Mouse (Mus musculus): ENCODE measurements around the gene Grap2. TPM values are rescaled to one million over a fixed set of nuclear protein-coding genes. Genes with fewer than 3 reads are reported as not detected.

Gene Grap2
- polyA plus RNA-seq, 1 experiment from 2014 or later: 3.0 TPM

DNA sequence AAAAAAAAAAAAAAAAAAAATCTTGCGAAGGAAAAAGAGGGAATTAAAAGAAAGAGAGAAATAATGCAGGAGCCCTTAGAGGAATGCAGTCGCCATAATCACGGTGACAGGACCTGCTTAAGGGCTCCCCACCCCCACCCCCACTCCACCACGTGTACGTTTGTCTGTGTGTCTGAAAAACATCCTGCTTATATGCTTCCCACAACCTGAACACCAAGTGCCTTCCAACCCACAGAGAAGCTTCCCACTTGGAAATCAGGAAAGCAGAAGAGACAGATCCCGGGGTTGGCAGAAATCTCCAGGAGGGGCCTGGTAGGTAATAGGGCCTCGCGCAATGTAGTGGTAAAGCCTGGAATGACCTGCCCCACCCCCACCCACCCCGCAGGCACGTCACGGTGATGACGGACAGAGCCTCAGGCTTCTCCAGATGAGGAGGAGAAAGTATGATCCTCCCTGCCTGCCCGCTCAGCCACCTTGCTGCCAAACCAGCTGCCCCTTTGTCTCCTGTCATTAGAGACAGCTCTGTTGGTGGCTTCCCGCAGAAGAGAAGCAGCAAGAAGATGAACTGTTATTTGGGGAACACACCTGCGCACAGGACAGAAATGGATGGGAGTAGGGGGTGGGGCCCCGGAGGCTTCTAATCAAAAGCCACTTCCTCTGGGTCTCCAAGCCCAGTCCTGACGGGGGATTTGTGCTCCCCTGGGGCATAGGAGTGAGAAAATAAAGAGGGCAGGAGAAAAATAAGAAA lies 43.4 kb downstream of the Grap2 start:
- Histone ChIP-seq H3K36me3 (ENCODE audit: control insufficient read depth, insufficient read depth, low read length) (no peaks in the 10 kb centered on the region), H3K27me3 (ENCODE audit: control insufficient read depth, insufficient read depth, low read length) (peaks cover 2% of the 10 kb centered on the region; the same call in 1 of the 2 replicates), H3K4me1 (replicated peaks; ENCODE audit: control insufficient read depth, insufficient read depth, low read length) (peaks cover 8% of the 10 kb centered on the region), H3K4me2 (ENCODE audit: low read depth, low read length, severe bottlenecking) (0 out of 2 replicates have a peak overlapping the region, but pooled peaks have one; percentile 21), H3K9me3 (ENCODE audit: control insufficient read depth, low read length) (no peaks in the 10 kb centered on the region), H3K4me3 (ENCODE audit: low read depth, low read length) (no peak overlapping the region), H3K9ac (ENCODE audit: low read length) (no peak overlapping the region), H3K27ac (ENCODE audit: low read depth, low read length) (no peak overlapping the region)
- WGBS: 5% methylated on average over 16 of the region's 17 CpGs
- DNase-seq (ENCODE audit: low spot score) (no peak), ATAC-seq (replicated peaks; ENCODE audit: low FRiP score) (no peak)

DNA sequence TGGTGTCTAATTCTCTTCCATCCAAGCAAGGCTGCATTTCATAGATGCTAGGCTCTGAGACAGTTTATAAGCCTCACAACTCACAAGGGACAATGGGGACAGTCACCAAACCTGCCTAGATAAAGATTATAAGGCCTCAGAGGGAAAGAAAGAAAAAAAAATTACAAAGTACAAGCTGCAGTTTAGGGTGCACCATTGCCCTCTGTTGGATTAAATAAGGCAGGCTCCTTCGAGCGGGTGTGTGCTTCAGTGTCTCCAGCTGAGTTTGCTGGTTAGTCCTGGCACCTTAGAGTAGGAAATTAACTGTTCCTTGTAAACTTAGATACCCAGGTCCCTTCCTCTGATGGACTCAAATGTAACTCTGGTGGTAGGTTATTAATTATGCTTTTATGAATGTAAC lies 45.4 kb downstream of the Grap2 start:
- Histone ChIP-seq H3K9ac (ENCODE audit: low read length) (no peak overlapping the region), H3K36me3 (ENCODE audit: control insufficient read depth, insufficient read depth, low read length) (no peaks in the 10 kb centered on the region), H3K27ac (ENCODE audit: low read depth, low read length) (no peak overlapping the region), H3K27me3 (ENCODE audit: control insufficient read depth, insufficient read depth, low read length) (peaks cover 2% of the 10 kb centered on the region; the same call in 1 of the 2 replicates), H3K9me3 (ENCODE audit: control insufficient read depth, low read length) (no peaks in the 10 kb centered on the region), H3K4me1 (replicated peaks; ENCODE audit: control insufficient read depth, insufficient read depth, low read length) (peaks cover 8% of the 10 kb centered on the region), H3K4me2 (ENCODE audit: low read depth, low read length, severe bottlenecking) (no peak overlapping the region), H3K4me3 (ENCODE audit: low read depth, low read length) (no peak overlapping the region)
- 57% methylated on average over 2 of the region's 2 CpGs for WGBS
- ATAC-seq (replicated peaks; ENCODE audit: low FRiP score): no peak
- DNase-seq (ENCODE audit: low spot score): no peak

DNA sequence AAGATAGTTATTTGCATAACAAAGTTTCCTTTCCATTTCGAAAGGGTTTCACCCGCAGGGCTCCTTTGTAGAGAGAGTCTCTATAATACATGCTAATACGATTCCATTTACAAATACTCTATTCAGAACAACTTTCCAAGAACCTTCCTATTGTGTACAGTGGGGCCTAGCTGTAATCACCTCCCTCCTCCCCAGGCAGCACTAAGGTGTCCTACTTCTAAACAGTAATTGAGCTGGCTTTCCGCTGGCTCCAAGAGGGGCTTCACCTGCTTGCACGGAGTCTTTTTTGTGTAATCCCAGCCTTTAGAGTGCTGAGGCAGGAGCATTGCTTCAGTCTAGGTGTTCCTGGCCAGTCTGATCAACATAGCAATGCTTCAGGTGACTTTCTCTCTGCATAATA lies 46.8 kb downstream of the Grap2 start:
- Histone ChIP-seq H3K4me2 (ENCODE audit: low read depth, low read length, severe bottlenecking) (no peak overlapping the region), H3K4me3 (ENCODE audit: low read depth, low read length) (no peak overlapping the region), H3K9me3 (ENCODE audit: control insufficient read depth, low read length) (no peaks in the 10 kb centered on the region), H3K27me3 (ENCODE audit: control insufficient read depth, insufficient read depth, low read length) (peaks cover 2% of the 10 kb centered on the region; the same call in 1 of the 2 replicates), H3K4me1 (replicated peaks; ENCODE audit: control insufficient read depth, insufficient read depth, low read length) (peaks cover 8% of the 10 kb centered on the region), H3K9ac (ENCODE audit: low read length) (no peak overlapping the region), H3K27ac (ENCODE audit: low read depth, low read length) (no peak overlapping the region), H3K36me3 (ENCODE audit: control insufficient read depth, insufficient read depth, low read length) (no peaks in the 10 kb centered on the region)
- ATAC-seq (replicated peaks; ENCODE audit: low FRiP score) (no peak), DNase-seq (ENCODE audit: low spot score) (no peak)
- 62% methylated on average over 5 of the region's 5 CpGs for WGBS

DNA sequence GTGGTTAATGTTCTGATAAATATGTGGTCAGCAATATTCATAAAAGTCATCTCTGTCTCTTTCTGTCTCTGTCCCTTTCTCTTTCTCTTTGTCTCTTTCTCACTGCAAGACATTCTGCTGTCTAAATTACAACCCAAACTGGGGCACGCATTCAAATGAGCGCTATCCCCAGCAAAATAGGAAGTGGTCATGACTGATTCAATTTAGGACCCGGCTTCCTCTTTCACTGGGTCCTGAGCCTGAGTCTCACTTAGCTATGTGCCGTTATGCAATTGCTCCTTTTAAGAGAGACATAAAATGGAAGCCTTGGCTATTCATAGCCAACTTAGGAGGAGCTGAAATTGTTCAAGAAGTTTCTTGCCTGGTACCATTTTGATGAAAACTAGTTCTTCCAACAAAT lies 47.4 kb downstream of the Grap2 start:
- DNase-seq (ENCODE audit: low spot score): no peak
- 86% methylated on average over 4 of the region's 4 CpGs for WGBS
- H3K4me2 ChIP-seq (ENCODE audit: low read depth, low read length, severe bottlenecking): no peak overlapping the region

DNA sequence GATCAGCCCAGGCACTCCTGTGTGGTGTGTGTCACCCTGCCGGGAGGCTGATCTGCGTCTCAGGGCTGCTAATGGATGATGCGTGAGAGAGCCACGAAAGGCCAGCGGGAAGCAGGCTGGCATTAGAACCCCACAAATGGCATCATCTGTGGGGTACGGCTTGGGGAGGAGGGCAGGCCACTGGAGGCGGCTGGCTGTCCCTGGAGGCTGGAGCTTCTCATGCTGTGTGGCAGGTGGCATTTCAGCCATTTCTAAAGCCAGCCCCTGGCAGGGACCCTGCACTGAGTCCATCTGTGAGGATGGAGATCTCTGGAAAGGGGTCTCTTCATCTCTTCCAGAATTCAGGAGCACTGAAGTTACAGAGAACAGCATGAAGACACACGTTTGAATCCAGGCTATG lies 48.0 kb downstream of the Grap2 start:
- H3K9ac ChIP-seq (ENCODE audit: low read length): no peak overlapping the region
- H3K27me3 ChIP-seq (ENCODE audit: control insufficient read depth, insufficient read depth, low read length): peaks cover 2% of the 10 kb centered on the region; the same call in 1 of the 2 replicates
- DNase-seq (ENCODE audit: low spot score) (no peak), ATAC-seq (replicated peaks; ENCODE audit: low FRiP score) (no peak)
- H3K4me2 ChIP-seq (ENCODE audit: low read depth, low read length, severe bottlenecking): no peak overlapping the region
- H3K4me1 ChIP-seq (replicated peaks; ENCODE audit: control insufficient read depth, insufficient read depth, low read length): peaks cover 8% of the 10 kb centered on the region
- H3K27ac ChIP-seq (ENCODE audit: low read depth, low read length): no peak overlapping the region
- no peaks in the 10 kb centered on the region for H3K36me3 ChIP-seq (ENCODE audit: control insufficient read depth, insufficient read depth, low read length)
- no peaks in the 10 kb centered on the region for H3K9me3 ChIP-seq (ENCODE audit: control insufficient read depth, low read length)
- 73% methylated on average over 8 of the region's 8 CpGs for WGBS
- no peak overlapping the region for H3K4me3 ChIP-seq (ENCODE audit: low read depth, low read length)

More for the DNA sequence above, 47.4 kb downstream of the Grap2 start:
- H3K27ac ChIP-seq (ENCODE audit: low read depth, low read length): no peak overlapping the region
- H3K9ac ChIP-seq (ENCODE audit: low read length): no peak overlapping the region
- H3K9me3 ChIP-seq (ENCODE audit: control insufficient read depth, low read length): no peaks in the 10 kb centered on the region
- no peaks in the 10 kb centered on the region for H3K36me3 ChIP-seq (ENCODE audit: control insufficient read depth, insufficient read depth, low read length)
- H3K4me1 ChIP-seq (replicated peaks; ENCODE audit: control insufficient read depth, insufficient read depth, low read length): peaks cover 8% of the 10 kb centered on the region
- H3K27me3 ChIP-seq (ENCODE audit: control insufficient read depth, insufficient read depth, low read length): peaks cover 2% of the 10 kb centered on the region; the same call in 1 of the 2 replicates
- ATAC-seq (replicated peaks; ENCODE audit: low FRiP score): no peak
- H3K4me3 ChIP-seq (ENCODE audit: low read depth, low read length): no peak overlapping the region

DNA sequence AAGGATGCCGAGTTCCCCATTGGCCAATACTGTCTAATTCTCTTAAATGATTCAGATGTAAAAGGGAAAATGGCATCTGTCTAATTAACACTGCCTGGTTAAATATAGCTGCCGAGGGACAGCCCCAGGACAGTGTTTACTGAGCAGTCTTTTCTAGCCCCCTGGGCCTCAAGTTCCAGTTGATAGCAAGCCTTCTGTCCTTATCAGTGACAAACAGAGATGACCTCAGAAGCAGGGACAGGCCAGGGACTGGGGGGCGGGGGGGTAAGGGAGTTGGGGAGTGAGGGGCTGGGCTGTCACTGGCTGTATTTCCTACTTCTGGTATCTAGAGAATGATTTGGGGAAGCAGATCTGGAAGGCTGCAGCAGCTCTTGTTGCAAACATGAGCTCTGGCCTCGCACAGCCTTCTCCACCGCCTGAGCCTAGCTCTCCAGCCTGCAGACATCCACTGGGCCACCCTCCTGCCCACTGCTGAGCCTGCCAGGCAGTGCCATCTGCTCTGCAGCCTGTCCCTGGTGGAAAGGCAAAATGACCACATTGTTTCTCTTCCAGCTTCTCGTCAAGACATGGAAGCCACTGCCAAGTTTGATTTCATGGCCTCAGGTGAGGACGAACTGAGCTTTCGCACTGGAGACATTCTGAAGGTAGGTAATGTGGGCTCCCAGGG lies 50.9 kb downstream of the Grap2 start:
- H3K4me1 ChIP-seq (replicated peaks; ENCODE audit: control insufficient read depth, insufficient read depth, low read length): no peaks in the 10 kb centered on the region
- H3K4me2 ChIP-seq (ENCODE audit: low read depth, low read length, severe bottlenecking): no peak overlapping the region
- no peaks in the 10 kb centered on the region for H3K36me3 ChIP-seq (ENCODE audit: control insufficient read depth, insufficient read depth, low read length)
- WGBS: 78% methylated on average over 8 of the region's 8 CpGs
- ATAC-seq (replicated peaks; ENCODE audit: low FRiP score): no peak
- no peak overlapping the region for H3K9ac ChIP-seq (ENCODE audit: low read length)
- no peak overlapping the region for H3K27ac ChIP-seq (ENCODE audit: low read depth, low read length)
- H3K4me3 ChIP-seq (ENCODE audit: low read depth, low read length): peak overlapping the region; percentile 10; the same call in 1 of the 2 replicates
- no peaks in the 10 kb centered on the region for H3K9me3 ChIP-seq (ENCODE audit: control insufficient read depth, low read length)
- no peaks in the 10 kb centered on the region for H3K27me3 ChIP-seq (ENCODE audit: control insufficient read depth, insufficient read depth, low read length)
- DNase-seq (ENCODE audit: low spot score): no peak

DNA sequence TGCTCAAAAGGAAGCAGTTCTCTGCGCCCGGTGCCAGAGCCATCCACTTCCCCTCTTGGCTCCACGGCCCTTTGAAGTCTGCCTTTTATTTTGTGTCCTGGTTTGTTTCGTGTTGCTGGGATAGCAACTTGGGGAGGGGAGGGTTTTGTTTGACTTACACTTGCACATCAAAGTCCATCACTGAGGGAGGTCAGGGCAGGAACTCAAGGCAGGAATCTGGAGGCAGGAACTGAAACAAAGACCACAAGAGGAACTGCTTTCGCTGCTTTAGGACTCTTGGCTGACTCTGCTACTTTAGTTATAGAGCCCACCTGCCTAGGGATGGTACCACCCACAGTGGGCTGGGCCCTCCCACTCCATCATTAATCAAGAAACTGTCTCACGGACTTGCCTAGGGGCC lies 54.1 kb downstream of the Grap2 start:
- ATAC-seq (replicated peaks; ENCODE audit: low FRiP score): no peak
- no peaks in the 10 kb centered on the region for H3K36me3 ChIP-seq (ENCODE audit: control insufficient read depth, insufficient read depth, low read length)
- no peak overlapping the region for H3K4me3 ChIP-seq (ENCODE audit: low read depth, low read length)
- no peak overlapping the region for H3K27ac ChIP-seq (ENCODE audit: low read depth, low read length)
- DNase-seq (ENCODE audit: low spot score): no peak
- WGBS: 62% methylated on average over 6 of the region's 6 CpGs
- no peaks in the 10 kb centered on the region for H3K27me3 ChIP-seq (ENCODE audit: control insufficient read depth, insufficient read depth, low read length)
- no peaks in the 10 kb centered on the region for H3K9me3 ChIP-seq (ENCODE audit: control insufficient read depth, low read length)
- no peak overlapping the region for H3K4me2 ChIP-seq (ENCODE audit: low read depth, low read length, severe bottlenecking)
- no peak overlapping the region for H3K9ac ChIP-seq (ENCODE audit: low read length)
- peaks cover 3% of the 10 kb centered on the region; the same call in 1 of the 2 replicates for H3K4me1 ChIP-seq (replicated peaks; ENCODE audit: control insufficient read depth, insufficient read depth, low read length)

DNA sequence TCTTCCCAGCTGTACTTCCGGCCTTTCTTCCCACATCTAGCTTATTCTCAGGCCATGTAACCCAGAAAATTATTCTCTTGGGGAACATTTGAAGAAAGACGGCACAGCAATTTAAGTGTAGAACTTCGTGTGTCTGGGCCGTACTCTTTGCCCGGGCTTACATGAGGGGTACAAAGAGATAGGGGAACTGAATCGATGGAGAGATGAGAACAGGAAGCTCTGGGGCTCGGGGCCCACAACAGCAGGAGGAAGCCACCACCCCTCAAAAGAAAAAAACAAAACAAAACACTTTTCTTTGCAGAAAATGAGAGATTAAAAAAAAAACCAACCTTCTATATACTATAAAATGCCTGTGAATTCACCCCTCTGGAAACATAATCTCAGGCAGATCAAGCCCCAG lies 57.8 kb downstream of the Grap2 start:
- Histone ChIP-seq H3K4me1 (replicated peaks; ENCODE audit: control insufficient read depth, insufficient read depth, low read length) (peaks cover 3% of the 10 kb centered on the region; the same call in 1 of the 2 replicates), H3K9ac (ENCODE audit: low read length) (no peak overlapping the region), H3K27ac (ENCODE audit: low read depth, low read length) (no peak overlapping the region), H3K4me2 (ENCODE audit: low read depth, low read length, severe bottlenecking) (no peak overlapping the region), H3K4me3 (ENCODE audit: low read depth, low read length) (no peak overlapping the region), H3K36me3 (ENCODE audit: control insufficient read depth, insufficient read depth, low read length) (no peaks in the 10 kb centered on the region), H3K9me3 (ENCODE audit: control insufficient read depth, low read length) (no peaks in the 10 kb centered on the region), H3K27me3 (ENCODE audit: control insufficient read depth, insufficient read depth, low read length) (no peaks in the 10 kb centered on the region)
- DNase-seq (ENCODE audit: low spot score): no peak
- WGBS: 79% methylated on average over 7 of the region's 7 CpGs
- no peak for ATAC-seq (replicated peaks; ENCODE audit: low FRiP score)

All from forebrain, embryonic 11.5 days (tissue).